Mouse (Mus musculus): ENCODE measurements around the gene Gmppa. TPM values are rescaled to one million over a fixed set of nuclear protein-coding genes. Genes with fewer than 3 reads are reported as not detected.

The Gmppa gene
- total RNA-seq, 2 experiments from 2014 or later, result 65.0 to 69.4 TPM

DNA sequence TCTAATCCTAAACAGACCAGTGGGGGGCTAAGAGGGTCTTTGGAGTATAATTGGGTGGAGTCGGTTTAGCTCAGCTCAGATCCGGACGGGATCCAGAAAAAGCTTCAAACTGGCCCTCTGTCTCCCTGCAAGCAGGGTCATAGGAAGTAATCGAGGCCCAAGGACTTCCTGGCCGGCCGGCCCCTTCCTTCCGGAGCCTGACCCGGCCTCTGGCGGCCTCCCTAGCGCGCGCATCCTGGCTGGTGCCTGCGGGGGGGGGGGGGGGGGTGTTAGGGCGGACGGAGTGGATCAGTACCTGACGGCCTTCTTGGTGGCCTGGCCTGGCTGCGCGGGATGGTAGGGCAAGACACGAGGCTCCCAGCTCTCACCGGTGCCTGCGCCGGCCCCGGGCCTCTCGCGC lies 42.8 kb downstream of the Gmppa start:
- Histone ChIP-seq H3K27ac (peak overlapping the region; percentile 98), H3K4me3 (peak overlapping the region; percentile 87)
- TF ChIP-seq CTCF (IDR thresholded peaks at IDR 0.05), result no peak
- intact Hi-C loops (cut with DNase I), result loop anchor here (2.0 to 5.0 kb wide), 4 partner anchors 80 to 118 kb away; no protein-coding TSS in a partner anchor
- no peak for DNase-seq (ENCODE audit: extremely low spot score in 1 of 2, low spot score in 2 of 2)

DNA sequence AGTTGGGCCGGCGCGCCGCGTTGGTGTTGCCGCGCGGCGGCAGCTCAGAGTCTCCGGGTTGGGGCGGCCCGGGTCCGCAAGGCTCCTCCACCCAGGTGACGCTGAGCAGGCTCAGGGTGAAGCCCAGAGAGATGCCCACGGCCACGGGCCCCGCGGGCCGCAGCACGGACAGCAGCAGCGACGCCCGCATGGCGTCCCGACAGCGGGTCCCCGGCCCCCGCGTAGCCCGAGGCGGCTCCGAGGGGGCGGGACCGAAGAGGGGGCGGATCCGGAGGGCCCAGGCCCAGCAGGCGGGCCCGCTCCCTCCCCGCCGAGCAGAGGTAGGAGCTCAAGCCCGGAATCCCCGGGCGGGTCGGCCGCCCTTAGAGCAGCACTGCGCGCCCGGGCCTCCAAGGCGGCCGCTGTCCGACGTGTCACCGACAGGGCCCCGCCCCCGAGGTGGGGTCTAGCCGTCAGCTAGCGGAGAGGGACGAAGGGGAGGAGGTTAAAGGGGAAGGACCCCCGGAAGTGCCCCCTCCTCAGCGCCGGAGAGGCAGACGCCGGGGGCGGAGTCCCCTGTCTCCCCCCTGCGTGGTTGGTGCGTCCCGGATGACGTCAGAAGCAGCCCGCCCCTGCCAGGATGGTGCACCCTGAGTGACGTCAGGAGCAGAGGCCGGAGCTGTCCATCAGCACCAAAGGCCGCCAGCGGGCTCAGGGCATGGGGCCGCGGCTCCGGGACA lies 43.3 kb downstream of the Gmppa start, which contains the start of the genes Chpf and Tmem198:
Chpf (minus strand) TSS at position 392 of the 719 bp plus-strand sequence.
Tmem198 (plus strand) TSS at position 617 of the 719 bp plus-strand sequence.
- peak; percentile 95 to 98 for DNase-seq (ENCODE audit: extremely low spot score in 1 of 2, low spot score in 2 of 2)
- H3K27ac ChIP-seq, result peak within 1 kb of the TSS; percentile 98
- H3K4me3 ChIP-seq, result peak within 1 kb of the TSS; percentile 87
- intact Hi-C loops (cut with DNase I), result loop anchor here (2.0 to 5.0 kb wide), 4 partner anchors 80 to 118 kb away; no protein-coding TSS in a partner anchor
- TF ChIP-seq CTCF (IDR thresholded peaks at IDR 0.05), result no peak

DNA sequence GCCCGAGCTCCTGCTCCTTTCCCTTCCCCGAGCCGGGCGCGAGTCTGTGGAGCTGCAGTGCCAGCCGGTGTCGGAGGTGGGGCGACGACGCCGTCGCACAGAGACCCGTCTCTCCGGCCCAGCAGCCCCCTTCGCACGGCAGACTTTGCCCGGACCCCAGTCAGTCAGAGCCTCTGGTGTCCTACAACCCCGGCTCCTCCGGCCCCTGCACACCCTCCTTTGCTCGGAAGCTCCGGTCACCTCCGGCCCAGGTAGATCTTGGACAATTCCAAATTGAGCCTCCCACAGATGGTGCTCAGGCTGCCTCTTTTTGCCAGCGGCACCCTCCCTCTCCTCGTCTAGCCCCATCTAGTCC lies 43.9 kb downstream of the Gmppa start:
- Histone ChIP-seq H3K27ac (peak overlapping the region; percentile 98), H3K4me3 (peak overlapping the region; percentile 87)
- no peak for DNase-seq (ENCODE audit: extremely low spot score in 1 of 2, low spot score in 2 of 2)
- no peak for TF ChIP-seq CTCF (IDR thresholded peaks at IDR 0.05)
- intact Hi-C loops (cut with DNase I), result loop anchor here (2.0 to 5.0 kb wide), 4 partner anchors 79 to 117 kb away; no protein-coding TSS in a partner anchor

GRCm38 (mm10) chr1:75480036-75480435 lies 44.3 kb downstream of the Gmppa start:
- H3K27ac ChIP-seq, result peak overlapping the region; percentile 98
- TF ChIP-seq CTCF (IDR thresholded peaks at IDR 0.05), result no peak
- DNase-seq (ENCODE audit: extremely low spot score in 1 of 2, low spot score in 2 of 2), result no peak
- intact Hi-C loops (cut with DNase I), result loop anchor here (1.0 kb wide), 1 partner anchor 25 kb away; no protein-coding TSS in a partner anchor
- H3K4me3 ChIP-seq, result peak overlapping the region; percentile 87

GRCm38 (mm10) chr1:75480735-75481134 lies 45.0 kb downstream of the Gmppa start:
- no peak for DNase-seq (ENCODE audit: extremely low spot score in 1 of 2, low spot score in 2 of 2)
- intact Hi-C loops (cut with DNase I), result loop anchor here (1.0 kb wide), 1 partner anchor 25 kb away; no protein-coding TSS in a partner anchor

DNA sequence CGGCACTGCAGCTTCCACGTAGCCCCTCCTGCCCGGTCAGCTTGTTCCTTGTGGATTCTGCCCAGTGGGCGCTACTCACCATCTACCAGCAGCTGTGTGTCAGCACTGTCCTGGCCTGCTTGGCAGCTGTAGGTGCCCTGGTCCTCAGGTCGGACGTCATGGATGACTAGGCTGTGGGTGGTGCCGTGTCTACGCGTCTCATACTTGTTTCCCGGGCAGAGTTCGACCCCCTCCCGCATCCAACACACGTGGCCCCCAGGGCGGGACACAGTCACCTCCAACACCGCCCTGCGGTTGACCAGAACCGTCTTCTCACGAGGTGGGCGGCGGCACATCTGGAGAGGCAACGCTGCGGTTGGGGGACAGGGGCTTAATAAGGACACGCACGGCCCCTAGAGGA lies 50.8 kb downstream of the Gmppa start:
- Histone ChIP-seq H3K4me3 (peak overlapping the region; percentile 50), H3K27ac (peak overlapping the region; percentile 36; the same call in 1 of the 2 replicates)
- intact Hi-C loops (cut with DNase I), result no loop called here
- DNase-seq (ENCODE audit: extremely low spot score in 1 of 2, low spot score in 2 of 2), result no peak
- TF ChIP-seq CTCF (IDR thresholded peaks at IDR 0.05), result no peak

More at GRCm38 (mm10) chr1:75480735-75481134, 45.0 kb downstream of the Gmppa start:
- no peak overlapping the region; the same call in 1 of the 2 replicates for H3K27ac ChIP-seq
- peak overlapping the region; percentile 87 for H3K4me3 ChIP-seq
- no peak for TF ChIP-seq CTCF (IDR thresholded peaks at IDR 0.05)

DNA sequence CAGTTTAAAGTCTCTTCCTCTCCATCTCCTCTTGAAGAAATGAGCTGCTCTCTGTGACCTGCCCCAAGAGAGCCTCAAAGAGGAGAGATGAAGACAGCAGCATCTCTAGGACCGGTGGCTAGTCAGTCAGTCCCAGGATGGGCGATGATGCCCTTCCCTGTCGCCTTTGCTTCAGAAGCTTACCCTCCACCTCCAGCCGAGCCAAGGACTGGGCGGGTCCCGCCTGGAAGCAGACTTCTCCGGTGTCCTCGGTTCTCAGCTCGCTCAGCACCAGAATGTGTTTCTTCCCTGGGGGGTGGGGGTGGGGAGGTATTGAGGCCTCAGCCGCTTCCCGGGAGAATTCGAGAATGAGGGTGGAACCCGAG lies 51.3 kb downstream of the Gmppa start:
- Histone ChIP-seq H3K4me3 (peak overlapping the region; percentile 50), H3K27ac (peak overlapping the region; percentile 36; the same call in 1 of the 2 replicates)
- TF ChIP-seq CTCF (IDR thresholded peaks at IDR 0.05), result no peak
- intact Hi-C loops (cut with DNase I), result no loop called here
- DNase-seq (ENCODE audit: extremely low spot score in 1 of 2, low spot score in 2 of 2), result no peak

- DNase-seq (ENCODE audit: extremely low spot score in 1 of 2, low spot score in 2 of 2), result peak; percentile 62 to 65
- H3K4me3 ChIP-seq, result peak overlapping the region; percentile 50
- TF ChIP-seq CTCF (IDR thresholded peaks at IDR 0.05), result no peak; the same call in 1 of the 2 replicates
- intact Hi-C loops (cut with DNase I), result no loop called here
- H3K27ac ChIP-seq, result no peak overlapping the region
Observed at GRCm38 (mm10) chr1:75487405-75488161, 51.9 kb downstream of the Gmppa start.

- no peak for DNase-seq (ENCODE audit: extremely low spot score in 1 of 2, low spot score in 2 of 2)
- Histone ChIP-seq H3K4me3 (no peak overlapping the region), H3K27ac (no peak overlapping the region)
- TF ChIP-seq CTCF (IDR thresholded peaks at IDR 0.05), result no peak
- intact Hi-C loops (cut with DNase I), result no loop called here
Observed at GRCm38 (mm10) chr1:75490785-75491551, 55.2 kb downstream of the Gmppa start.

GRCm38 (mm10) chr1:75492579-75493170 lies 56.9 kb downstream of the Gmppa start:
- no peak for DNase-seq (ENCODE audit: extremely low spot score in 1 of 2, low spot score in 2 of 2)
- no peak overlapping the region for H3K27ac ChIP-seq
- intact Hi-C loops (cut with DNase I), result no loop called here
- H3K4me3 ChIP-seq, result no peak overlapping the region
- no peak for TF ChIP-seq CTCF (IDR thresholded peaks at IDR 0.05)

Other genes with a start within 250 kb of the Gmppa start
- gene Ankzf1, start 243.8 kb upstream of the Gmppa start, total RNA-seq (2021), result 10 to 100 TPM; 25.7 to 30.7 TPM
- gene Atg9a, start 243.7 kb upstream of the Gmppa start, total RNA-seq (2021), result 100 to 1,000 TPM; 131 to 132 TPM
- gene Glb1l, start 225.1 kb upstream of the Gmppa start, total RNA-seq (2021), result 10 to 100 TPM; 12.7 to 15.6 TPM
- gene Stk16, start 225.1 kb upstream of the Gmppa start, total RNA-seq (2021), result 10 to 100 TPM; 85.6 to 86.0 TPM
- gene Tuba4a, start 216.1 kb upstream of the Gmppa start, total RNA-seq (2021), result 100 to 1,000 TPM; 594 to 616 TPM
- not detected for gene A630095N17Rik, start 203.8 kb upstream of the Gmppa start, total RNA-seq (2021)
- gene Dnajb2, start 199.5 kb upstream of the Gmppa start, total RNA-seq (2021), result 100 to 1,000 TPM in 1 of 2 experiments, 10 to 100 TPM in 1; 93.6 to 102 TPM
- gene Ptprn, start 171.4 kb upstream of the Gmppa start, total RNA-seq (2021), result 100 to 1,000 TPM; 507 to 550 TPM
- 100 to 1,000 TPM; 144 to 184 TPM for gene Resp18, start 157.5 kb upstream of the Gmppa start, total RNA-seq (2021)
- gene Dnpep, start 117.9 kb upstream of the Gmppa start, total RNA-seq (2021), result 10 to 100 TPM; 49.4 to 53.0 TPM
- gene Des, start 75.6 kb upstream of the Gmppa start, total RNA-seq (2021), result 1 to 10 TPM in 1 of 2 experiments, under 1 TPM in 1; 0.77 to 1.7 TPM
- 100 to 1,000 TPM; 199 to 215 TPM for gene Speg, start 60.6 kb upstream of the Gmppa start, total RNA-seq (2021)
- 10 to 100 TPM in 1 of 2 experiments, 1 to 10 TPM in 1; 8.7 to 13.2 TPM for gene Asic4, start 14.5 kb downstream of the Gmppa start, total RNA-seq (2021)
- gene Chpf, start 43.4 kb downstream of the Gmppa start, total RNA-seq (2021), result 10 to 100 TPM; 80.5 to 87.3 TPM
- gene Tmem198, start 43.6 kb downstream of the Gmppa start, total RNA-seq (2021), result 100 to 1,000 TPM; 110 to 112 TPM
- 10 to 100 TPM; 29.3 to 29.8 TPM for gene Obsl1, start 70.5 kb downstream of the Gmppa start, total RNA-seq (2021)
- gene Inha, start 71.1 kb downstream of the Gmppa start, total RNA-seq (2021), result 10 to 100 TPM; 24.8 to 30.1 TPM
- 10 to 100 TPM; 34.3 to 35.8 TPM for gene Stk11ip, start 85.6 kb downstream of the Gmppa start, total RNA-seq (2021)
- 100 to 1,000 TPM; 180 to 185 TPM for gene Slc4a3, start 110.3 kb downstream of the Gmppa start, total RNA-seq (2021)

Measured in left cerebral cortex, adult 2 months (tissue).